Mouse (Mus musculus) embryonic facial prominence, embryonic 11.5 days (tissue): ENCODE data around the gene Pnpla2. TPM values are rescaled to one million over a fixed set of nuclear protein-coding genes. Genes with fewer than 3 reads are reported as not detected.
"Not testable (repeated sequence)": the region's sequence is repeated elsewhere in the genome, so short reads cannot be mapped to it uniquely, and the experiment has no call there.

Experiments used
- ATAC-seq: fragments of 200-750 bp; cut with Nextera tagmentation; replicated peaks from 2 replicates; pipeline ENCODE4 v1.8.0; 2017; ENCODE audit warnings: low read depth; ENCODE audit not compliant: insufficient number of reproducible peaks, low FRiP score, low TSS enrichment
- DNase-seq: peaks from one replicate; pipeline ENCODE4 v3.0.0-alpha.2; 2015; ENCODE audit warnings: low spot score
- H3K27ac ChIP-seq: fragments of 300-500 bp; sonication (generic); replicated peaks from 2 replicates; pipeline ENCODE4 v1.5.1; 2014; ENCODE audit warnings: mild to moderate bottlenecking, low read depth, low read length, control low read depth
- H3K27me3 ChIP-seq: fragments of 300-500 bp; sonication (generic); 2 replicates; pipeline ENCODE4 v1.6.1; 2014; ENCODE audit warnings: mild to moderate bottlenecking, low read length, moderate library complexity, mixed read lengths; ENCODE audit not compliant: control insufficient read depth, insufficient read depth
- H3K36me3 ChIP-seq: fragments of 300-500 bp; sonication (generic); replicated peaks from 2 replicates; pipeline ENCODE4 v1.6.1; 2014; ENCODE audit warnings: low read depth, mild to moderate bottlenecking, low read length, moderate library complexity, mixed read lengths; ENCODE audit not compliant: control insufficient read depth, insufficient read depth
- H3K4me1 ChIP-seq: fragments of 300-500 bp; sonication (generic); 2 replicates; pipeline ENCODE4 v1.6.1; 2014; ENCODE audit warnings: low read length, mixed read lengths; ENCODE audit not compliant: control insufficient read depth, insufficient read depth
- H3K4me2 ChIP-seq: fragments of 300-500 bp; sonication (generic); 2 replicates; pipeline ENCODE4 v1.6.1; 2014; ENCODE audit warnings: low read depth, mild to moderate bottlenecking, control low read depth, low read length, moderate library complexity
- H3K4me3 ChIP-seq: fragments of 300-500 bp; sonication (generic); 2 replicates; pipeline ENCODE4 v1.5.1; 2014; ENCODE audit warnings: low read depth, low read length, control low read depth
- H3K9ac ChIP-seq: fragments of 300-500 bp; sonication (generic); replicated peaks from 2 replicates; pipeline ENCODE4 v1.6.1; 2014; ENCODE audit warnings: mild to moderate bottlenecking, control low read depth, low read length
- H3K9me3 ChIP-seq: fragments of 300-500 bp; sonication (generic); replicated peaks from 2 replicates; pipeline ENCODE4 v1.6.1; 2016; ENCODE audit warnings: mild to moderate bottlenecking, low read length, inconsistent platforms, mixed read lengths; ENCODE audit not compliant: control insufficient read depth
- WGBS: fragments of 180-500 bp; shearing (Covaris S2); extraction: QIAGEN DNeasy Blood & Tissue Kit; methylation state at CpG from one replicate; pipeline ENCODE4 v1.1.7; 2014; 5-methylcytosine and 5-hydroxymethylcytosine counted together
- polyA plus RNA-seq: library from polyadenylated mRNA; unstranded; fragments of >200 nt; fragmentation: Nextera tagmentation; extraction: Ambion mirVana; gene quantifications from 2 replicates; pipeline ENCODE4 v1.2.1, GENCODE M21; 2014

Pnpla2 gene
- polyA plus RNA-seq, 1 experiment from 2014 or later = 11.1 TPM

- ATAC-seq (peak; percentile 35), DNase-seq (peak; percentile 91)
- under 1% methylated on average over 24 of the region's 25 CpGs for WGBS
- Histone ChIP-seq H3K27me3 (no peaks in the 10 kb centered on the region), H3K4me3 (peak within 1 kb of the TSS; percentile 49), H3K4me2 (peak within 1 kb of the TSS; percentile 84), H3K27ac (0 out of 2 replicates have a peak within 1 kb of the TSS, but pooled peaks have one; percentile 32), H3K9me3 (no peaks in the 10 kb centered on the region), H3K4me1 (peaks cover 7% of the 10 kb centered on the region; the same call in 1 of the 2 replicates), H3K36me3 (no peaks in the 10 kb centered on the region; the same call in none of the 2 replicates), H3K9ac (peak within 1 kb of the TSS; percentile 72)
Measured at GRCm38 (mm10) chr7:141443828-141444237, 11.2 kb upstream of the Pnpla2 start, which contains the start of gene Pidd1. Gene Pidd1, minus strand, starts transcription at chr7:141444025.

GRCm38 (mm10) chr7:141446374-141446773 is 8.6 kb upstream of the Pnpla2 start:
- H3K4me3 ChIP-seq = not testable (repeated sequence)

GRCm38 (mm10) chr7:141447110-141447991 is 7.6 kb upstream of the Pnpla2 start, which contains the start of gene Rplp2:
Gene Rplp2, plus strand, starts transcription at chr7:141447370.
- H3K4me1 ChIP-seq = peaks cover 7% of the 10 kb centered on the region; the same call in 1 of the 2 replicates
- WGBS = under 1% methylated on average over 63 of the region's 63 CpGs
- H3K4me2 ChIP-seq = peak within 1 kb of the TSS; percentile 49
- H3K36me3 ChIP-seq = 0 out of 2 replicates have a peak, but pooled peaks cover 3% of the 10 kb centered on the region
- ATAC-seq (peak; percentile 77), DNase-seq (peak; percentile 96)
- peak within 1 kb of the TSS; percentile 89 for H3K9ac ChIP-seq
- H3K27ac ChIP-seq = peak within 1 kb of the TSS; percentile 48
- peak within 1 kb of the TSS; percentile 85 for H3K4me3 ChIP-seq
- H3K9me3 ChIP-seq = no peaks in the 10 kb centered on the region
- H3K27me3 ChIP-seq = no peaks in the 10 kb centered on the region

More at GRCm38 (mm10) chr7:141446374-141446773, 8.6 kb upstream of the Pnpla2 start:
- not testable (repeated sequence) for H3K27ac ChIP-seq, ATAC-seq, H3K9me3 ChIP-seq, H3K9ac ChIP-seq, H3K27me3 ChIP-seq, H3K4me1 ChIP-seq, H3K36me3 ChIP-seq, H3K4me2 ChIP-seq, DNase-seq
- 85% methylated on average over 3 of the region's 3 CpGs for WGBS

GRCm38 (mm10) chr7:141451928-141452327 is 3.1 kb upstream of the Pnpla2 start:
- no peak overlapping the region for H3K27ac ChIP-seq
- H3K9ac ChIP-seq = no peak overlapping the region
- H3K4me1 ChIP-seq = peaks cover 4% of the 10 kb centered on the region; the same call in 1 of the 2 replicates
- 0 out of 2 replicates have a peak, but pooled peaks cover 3% of the 10 kb centered on the region for H3K36me3 ChIP-seq
- ATAC-seq = no peak
- no peak overlapping the region for H3K4me3 ChIP-seq
- H3K4me2 ChIP-seq = no peak overlapping the region
- no peak for DNase-seq
- no peaks in the 10 kb centered on the region for H3K9me3 ChIP-seq
- H3K27me3 ChIP-seq = no peaks in the 10 kb centered on the region

GRCm38 (mm10) chr7:141453636-141454035 is 1.4 kb upstream of the Pnpla2 start:
- Histone ChIP-seq H3K9ac (no peak overlapping the region), H3K27ac (no peak overlapping the region), H3K27me3 (no peaks in the 10 kb centered on the region), H3K9me3 (no peaks in the 10 kb centered on the region), H3K36me3 (0 out of 2 replicates have a peak, but pooled peaks cover 3% of the 10 kb centered on the region), H3K4me2 (no peak overlapping the region), H3K4me3 (no peak overlapping the region), H3K4me1 (peaks cover 4% of the 10 kb centered on the region; the same call in 1 of the 2 replicates)
- DNase-seq (no peak), ATAC-seq (no peak)
- WGBS = 82% methylated on average over 2 of the region's 2 CpGs

- H3K4me1 ChIP-seq = peaks cover 4% of the 10 kb centered on the region; the same call in 1 of the 2 replicates
- 0 out of 2 replicates have a peak, but pooled peaks have one; percentile 7 for ATAC-seq
- DNase-seq = peak; percentile 61
- no peaks in the 10 kb centered on the region for H3K9me3 ChIP-seq
- H3K4me3 ChIP-seq = peak overlapping the region; percentile 43
- peak overlapping the region; percentile 9; the same call in 1 of the 2 replicates for H3K27ac ChIP-seq
- peak overlapping the region; percentile 47 for H3K9ac ChIP-seq
- H3K27me3 ChIP-seq = peaks cover 4% of the 10 kb centered on the region
- 0 out of 2 replicates have a peak, but pooled peaks cover 3% of the 10 kb centered on the region for H3K36me3 ChIP-seq
- under 1% methylated on average over 23 of the region's 23 CpGs for WGBS
- H3K4me2 ChIP-seq = peak overlapping the region; percentile 92
Measured at GRCm38 (mm10) chr7:141455610-141456314, 764 bp downstream of the Pnpla2 start.

GRCm38 (mm10) chr7:141456739-141457138 is 1.7 kb downstream of the Pnpla2 start:
- Histone ChIP-seq H3K4me2 (no peak overlapping the region), H3K4me3 (no peak overlapping the region), H3K27me3 (peaks cover 11% of the 10 kb centered on the region)

More at GRCm38 (mm10) chr7:141456739-141457138, 1.7 kb downstream of the Pnpla2 start:
- Histone ChIP-seq H3K4me1 (peaks cover 5% of the 10 kb centered on the region; the same call in 1 of the 2 replicates), H3K9me3 (no peaks in the 10 kb centered on the region), H3K27ac (no peak overlapping the region), H3K36me3 (0 out of 2 replicates have a peak, but pooled peaks cover 3% of the 10 kb centered on the region), H3K9ac (no peak overlapping the region)
- 92% methylated on average over 6 of the region's 6 CpGs for WGBS
- no peak for ATAC-seq
- DNase-seq = no peak
